Mouse (Mus musculus) left cerebral cortex, adult 9 months (tissue): ENCODE measurements around the gene Sox2.

Experiments
- DNase-seq, 2 experiments: peaks; one replicate each; pipeline ENCODE4 v3.0.0; 2022; ENCODE audit warnings: low spot score in 2 of 2

The Sox2 gene

GRCm38 (mm10) chr3:34692394-34692745 lies 42.2 kb downstream of the Sox2 start:
- DNase-seq, result no peak
